Mouse (Mus musculus) gastrocnemius, postnatal 4 days (tissue): ENCODE data around the gene Ica1. TPM values are rescaled to one million over a fixed set of nuclear protein-coding genes. Genes with fewer than 3 reads are reported as not detected.

Source experiments
- DNase-seq, 2 experiments: peaks; one replicate each; pipeline ENCODE4 v3.0.0; 2021 to 2022; ENCODE audit warnings: low spot score in 2 of 2, mixed read lengths in 2 of 2
- total RNA-seq, 2 experiments: library from RNA; stranded (reverse); gene quantifications; 2 replicates each; pipeline ENCODE4 v1.2.3; 2021

Gene Ica1
- total RNA-seq, 2 experiments from 2014 or later = 3.9 to 5.5 TPM

DNA sequence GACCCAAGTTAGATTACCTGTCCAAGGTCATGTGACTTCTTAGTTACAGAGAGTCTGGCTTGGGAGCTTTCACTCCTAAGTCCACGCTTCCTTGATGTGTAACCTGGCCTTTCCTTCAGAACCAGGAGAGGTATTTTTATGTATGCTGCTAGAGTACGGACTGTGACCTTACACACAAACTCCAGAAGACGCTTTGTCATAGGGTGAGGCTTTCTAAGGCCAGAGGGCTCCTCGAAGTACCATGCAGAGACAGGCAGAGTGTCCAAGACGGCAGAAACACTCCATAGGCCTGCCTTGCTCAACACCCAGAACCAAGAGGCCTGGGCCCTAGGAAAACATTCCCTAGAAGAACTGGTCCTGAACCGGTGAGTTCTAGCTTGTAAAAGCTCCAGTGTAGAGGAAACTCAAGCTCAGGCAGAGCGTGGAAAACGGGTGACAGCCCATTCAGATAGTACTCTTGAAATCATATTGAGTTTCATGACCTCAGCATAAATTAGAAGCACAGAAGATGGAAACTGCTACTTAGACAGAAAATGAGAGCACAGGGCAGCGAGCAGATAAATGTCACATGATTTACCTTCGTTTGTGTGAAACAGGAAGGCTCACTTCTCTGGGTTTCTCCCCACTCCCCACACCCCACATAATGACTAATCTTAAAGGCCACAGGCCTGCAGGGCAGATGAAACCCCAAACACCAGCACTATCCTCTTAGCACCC is 129.9 kb downstream of the Ica1 start:
- DNase-seq = no peak

DNA sequence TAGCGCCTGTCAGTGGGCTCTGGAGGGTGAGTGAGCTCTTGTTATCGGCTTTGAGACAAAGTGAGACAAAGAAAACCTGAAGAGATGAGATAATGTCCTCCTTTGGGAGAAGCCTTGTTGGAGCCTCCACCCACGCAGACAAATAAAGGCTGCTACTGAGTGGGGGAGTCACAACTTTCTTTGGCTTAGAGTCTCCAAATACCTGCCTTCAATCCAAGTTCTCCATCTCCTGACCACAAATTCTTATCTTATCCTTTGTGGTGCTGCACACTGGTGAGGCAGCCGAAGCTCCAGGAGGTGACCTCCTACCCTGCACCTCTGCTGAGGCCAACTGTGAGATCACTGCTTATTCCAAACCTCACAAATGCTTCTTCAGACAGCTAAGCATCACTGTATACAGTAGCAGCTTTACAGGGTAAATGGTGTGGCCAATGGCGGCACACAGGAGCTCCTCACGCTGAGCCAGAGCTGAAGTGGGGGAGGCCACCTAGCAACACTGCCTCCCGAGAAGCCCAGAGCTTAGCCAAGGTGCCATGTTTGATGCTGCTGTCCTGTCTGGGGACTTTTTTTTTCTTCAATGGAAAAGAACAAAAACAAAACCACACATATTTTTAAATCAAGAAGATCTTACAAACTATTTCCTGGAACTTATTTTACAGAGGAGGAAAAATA is 130.6 kb downstream of the Ica1 start:
- DNase-seq = no peak

- DNase-seq = no peak
These were observed 132.6 kb downstream of the Ica1 start for GRCm38 (mm10) chr6:8645708-8646107.

DNA sequence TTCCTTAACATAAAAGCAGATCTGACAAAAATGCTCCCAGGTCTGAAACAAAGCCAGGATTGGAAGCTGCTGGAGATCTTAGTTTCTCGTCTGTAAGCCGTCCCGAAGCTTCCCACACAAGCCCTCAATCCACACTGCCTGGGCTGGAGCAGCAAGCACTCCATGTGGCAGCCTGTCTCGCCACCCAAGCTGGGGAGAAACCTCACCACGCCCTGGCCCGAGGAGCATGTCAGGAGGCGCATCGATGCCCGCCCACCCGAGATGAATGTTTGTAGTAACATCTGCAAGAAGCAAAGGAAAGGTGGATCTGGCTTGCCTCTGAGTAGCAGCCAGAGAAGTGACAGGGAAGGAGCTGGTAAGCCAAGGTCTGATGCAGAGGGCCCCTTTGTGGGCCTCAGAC is 133.6 kb downstream of the Ica1 start:
- DNase-seq = no peak

- no peak for DNase-seq
These were observed 137.4 kb downstream of the Ica1 start for GRCm38 (mm10) chr6:8640863-8641262.

DNA sequence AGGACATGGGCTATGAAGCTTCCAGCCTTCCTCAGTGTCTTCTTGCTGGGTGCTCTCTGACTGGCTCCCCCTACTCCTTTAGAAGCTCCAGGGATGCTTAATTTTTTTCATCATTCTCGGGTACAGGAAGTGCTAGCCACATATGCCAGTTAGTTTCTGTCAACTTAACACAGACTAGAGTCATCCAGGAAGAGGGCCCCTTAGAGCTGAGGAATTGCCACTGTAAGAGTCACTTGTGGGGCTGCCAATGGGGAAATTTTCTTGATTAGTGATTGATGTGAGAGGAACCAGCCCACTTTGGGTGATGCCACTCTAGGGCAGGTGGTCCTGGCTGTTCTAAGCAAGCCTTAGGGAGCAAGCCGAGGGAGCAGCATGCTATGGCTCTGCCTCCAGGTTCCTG is 138.8 kb downstream of the Ica1 start:
- no peak for DNase-seq

DNA sequence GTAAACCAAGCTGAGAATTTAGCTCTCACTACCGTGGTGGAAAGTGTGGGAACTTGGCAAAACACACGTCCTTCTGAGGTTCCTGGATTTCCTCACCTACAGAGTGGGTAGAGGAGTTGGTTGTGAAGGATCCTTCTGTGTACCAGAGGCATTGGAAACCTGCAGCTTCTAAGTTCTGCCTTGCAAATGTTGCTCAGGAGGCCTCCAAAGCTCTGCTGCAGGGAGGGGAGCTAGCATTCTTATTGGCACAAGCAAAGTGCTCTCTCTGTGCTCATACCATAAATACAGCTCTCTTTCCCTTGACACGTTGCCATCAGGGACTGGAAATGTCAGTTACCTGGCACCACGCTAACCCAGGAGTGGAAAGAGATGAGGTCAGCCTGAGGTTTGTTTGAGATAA is 139.4 kb downstream of the Ica1 start:
- DNase-seq = no peak

DNA sequence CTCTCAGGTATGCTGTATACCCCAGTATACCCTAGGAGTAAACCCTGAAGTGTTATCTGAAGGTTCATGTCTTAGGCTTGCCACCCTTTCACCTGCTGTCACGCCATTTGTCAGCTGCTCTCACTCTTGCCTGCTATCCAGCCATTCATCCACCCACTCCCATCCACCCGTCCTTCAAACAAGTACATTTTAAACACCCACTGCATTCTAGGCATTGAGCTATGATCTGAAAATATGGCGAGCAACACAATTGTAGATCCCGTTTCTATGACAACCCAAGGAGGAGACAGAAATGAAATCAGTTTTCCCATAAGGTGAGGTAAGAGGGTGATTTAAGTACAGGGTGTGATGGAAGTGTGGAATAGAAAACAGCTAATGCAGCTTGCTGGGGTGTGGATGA is 140.2 kb downstream of the Ica1 start:
- no peak for DNase-seq

GRCm38 (mm10) chr6:8632701-8633100 is 145.6 kb downstream of the Ica1 start:
- DNase-seq = no peak

DNA sequence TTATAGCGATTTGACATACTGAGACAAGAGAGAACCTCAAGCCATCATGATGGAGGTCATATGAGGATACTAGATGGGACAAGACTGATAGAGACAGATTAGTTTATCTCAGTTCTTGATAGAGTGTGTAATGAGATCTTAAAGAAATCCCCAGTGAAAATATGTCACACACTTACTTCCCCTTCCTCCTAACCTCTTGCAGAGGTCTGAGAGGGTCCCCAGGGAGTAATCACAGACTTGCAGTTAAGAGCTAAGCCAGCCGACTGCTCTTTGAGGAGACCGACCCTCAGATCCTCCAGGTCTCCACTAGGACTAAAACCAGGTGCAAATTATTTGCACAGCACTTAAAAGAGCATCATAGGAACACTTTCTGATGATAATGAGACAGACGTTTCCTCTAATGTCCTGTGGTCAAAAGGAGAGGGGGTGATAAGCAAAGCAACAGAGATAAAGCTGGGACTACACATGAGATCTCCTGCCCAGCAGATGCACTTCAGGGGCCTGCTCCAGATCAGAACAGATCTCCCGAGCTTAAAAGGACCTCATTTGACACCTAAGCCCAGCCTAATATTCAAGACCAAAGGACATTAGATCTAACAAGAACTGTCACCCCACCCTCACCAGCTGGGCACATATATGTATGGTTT is 146.2 kb downstream of the Ica1 start:
- DNase-seq = no peak

- no peak for DNase-seq
These were observed 146.9 kb downstream of the Ica1 start for GRCm38 (mm10) chr6:8631362-8631761.

- no peak for DNase-seq
These were observed 147.8 kb downstream of the Ica1 start for GRCm38 (mm10) chr6:8630531-8630930.

GRCm38 (mm10) chr6:8628715-8629267 is 149.5 kb downstream of the Ica1 start:
- DNase-seq = no peak

GRCm38 (mm10) chr6:8628226-8628625 is 150.1 kb downstream of the Ica1 start:
- no peak for DNase-seq

- DNase-seq = no peak
These were observed 155.2 kb downstream of the Ica1 start for GRCm38 (mm10) chr6:8623045-8623444.

GRCm38 (mm10) chr6:8619582-8620350 is 158.5 kb downstream of the Ica1 start:
- no peak for DNase-seq

GRCm38 (mm10) chr6:8617369-8617768 is 160.9 kb downstream of the Ica1 start:
- no peak for DNase-seq

DNA sequence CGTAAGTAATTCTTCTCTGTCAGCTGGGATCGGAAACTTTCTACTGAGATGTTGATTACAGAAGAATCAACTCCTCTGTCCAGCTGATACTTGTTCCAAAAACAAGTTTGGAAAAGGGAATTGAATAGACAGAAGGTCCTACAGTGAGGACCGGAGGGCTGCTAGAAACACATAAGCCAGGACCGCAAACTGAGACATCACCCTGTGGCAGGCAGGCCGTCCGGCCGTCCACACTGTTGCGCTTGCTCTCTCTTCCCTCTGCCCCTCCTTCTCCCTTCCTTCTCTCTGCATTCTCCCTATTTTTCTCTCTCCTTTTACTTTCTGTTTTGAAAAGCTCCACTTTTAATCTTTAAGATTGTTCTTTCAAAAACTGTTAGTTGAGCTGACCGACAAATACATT is 186.6 kb downstream of the Ica1 start:
- no peak for DNase-seq

GRCm38 (mm10) chr6:8583892-8584291 is 194.4 kb downstream of the Ica1 start:
- DNase-seq = no peak

GRCm38 (mm10) chr6:8582377-8582776 is 195.9 kb downstream of the Ica1 start:
- no peak for DNase-seq
